Comparison of ENCODE assay signal across 14 mouse cellular contexts in the genomic region with DNA sequence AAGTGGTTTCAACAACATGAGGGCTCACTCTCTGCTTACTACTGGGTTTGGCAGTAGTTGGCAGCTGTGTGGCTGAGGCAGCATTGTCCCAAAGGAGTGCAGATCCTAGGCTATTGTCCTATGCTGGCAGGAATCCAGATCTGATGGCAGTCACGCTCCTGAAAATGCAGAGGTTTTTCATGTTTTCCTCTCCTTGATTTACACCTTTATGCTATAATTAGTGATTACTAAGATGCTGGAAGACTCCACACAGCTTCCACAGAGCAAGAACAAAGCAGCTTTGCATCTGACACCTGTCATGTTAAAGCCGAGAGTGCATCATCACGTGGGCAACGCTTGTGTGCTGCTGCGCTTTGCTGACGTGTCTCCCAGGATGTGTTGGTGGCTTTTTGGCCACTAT.
DNase-seq lines count a peak whose midpoint lies in the region; ATAC-seq lines count a peak whose summit lies in the region.
"Had no signal": no experiment of that assay in that cellular context is flagged by ENCODE, and none has a peak within 500 bp of the region (broad histone marks: within the 10 kb centered on the region; RNA-seq: fewer than 3 reads in every experiment).

No protein-coding gene starts in this region.

- H3K9ac ChIP-seq in kidney, embryonic 15.5 days = no peak overlapping the region
- H3K9ac ChIP-seq in forebrain, embryonic 16.5 days (replicated peaks; ENCODE audit: low read depth, low read length) = no peak overlapping the region
- H3K9ac ChIP-seq in intestine, embryonic 16.5 days (ENCODE audit: low read depth, low read length) = no peak overlapping the region
- H3K9ac ChIP-seq: limb, embryonic 15.5 days had no signal

- no peaks in the 10 kb centered on the region for H3K27me3 ChIP-seq in kidney, embryonic 15.5 days
- H3K27me3 ChIP-seq in forebrain, embryonic 16.5 days (replicated peaks; ENCODE audit: control insufficient read depth, insufficient read depth, low read length) = no peaks in the 10 kb centered on the region
- H3K27me3 ChIP-seq in intestine, embryonic 16.5 days (replicated peaks; ENCODE audit: control insufficient read depth, insufficient read depth, low read length) = no peaks in the 10 kb centered on the region
- H3K27me3 ChIP-seq: limb, embryonic 15.5 days had no signal

- ATAC-seq in kidney, embryonic 15.5 days (replicated peaks; ENCODE audit: low FRiP score) = no peak
- peak; percentile 45 for ATAC-seq in forebrain, embryonic 16.5 days
- no peak for ATAC-seq in intestine, embryonic 16.5 days

- H3K4me3 ChIP-seq in kidney, embryonic 15.5 days (replicated peaks) = no peak overlapping the region
- H3K4me3 ChIP-seq in forebrain, embryonic 16.5 days (replicated peaks; ENCODE audit: low read length) = no peak overlapping the region
- H3K4me3 ChIP-seq in intestine, embryonic 16.5 days (ENCODE audit: low read length) = no peak overlapping the region
- H3K4me3 ChIP-seq: limb, embryonic 15.5 days had no signal

- 77% methylated on average over 6 of the region's 6 CpGs for WGBS in kidney, embryonic 15.5 days
- WGBS in forebrain, embryonic 16.5 days = 27% methylated on average over 6 of the region's 6 CpGs
- WGBS in intestine, embryonic 16.5 days = 83% methylated on average over 6 of the region's 6 CpGs

- H3K27ac ChIP-seq in kidney, embryonic 15.5 days = no peak overlapping the region
- peak overlapping the region; percentile 54 for H3K27ac ChIP-seq in forebrain, embryonic 16.5 days (ENCODE audit: low read length)
- no peak overlapping the region for H3K27ac ChIP-seq in intestine, embryonic 16.5 days (ENCODE audit: low read length)
- H3K27ac ChIP-seq: kidney, postnatal 0 days; limb, embryonic 15.5 days; macrophage had no signal

- no peaks in the 10 kb centered on the region for H3K36me3 ChIP-seq in kidney, embryonic 15.5 days
- H3K36me3 ChIP-seq in forebrain, embryonic 16.5 days (ENCODE audit: control insufficient read depth, insufficient read depth) = no peaks in the 10 kb centered on the region
- H3K36me3 ChIP-seq in intestine, embryonic 16.5 days (ENCODE audit: control insufficient read depth, insufficient read depth, low read length) = no peaks in the 10 kb centered on the region
- H3K36me3 ChIP-seq: limb, embryonic 15.5 days had no signal

- no peaks in the 10 kb centered on the region for H3K9me3 ChIP-seq in kidney, embryonic 15.5 days (replicated peaks)
- H3K9me3 ChIP-seq in forebrain, embryonic 16.5 days (ENCODE audit: control insufficient read depth, low read length) = no peaks in the 10 kb centered on the region
- no peaks in the 10 kb centered on the region for H3K9me3 ChIP-seq in intestine, embryonic 16.5 days (ENCODE audit: control insufficient read depth, low read length)
- H3K9me3 ChIP-seq: limb, embryonic 15.5 days had no signal

- peak; percentile 38 for DNase-seq in kidney, postnatal 14 days
- peak; percentile 63 for DNase-seq in thymus, postnatal 0 days (ENCODE audit: low spot score)
- DNase-seq in thymus, postnatal 4 days = no peak
- DNase-seq in testis, postnatal 10 days (ENCODE audit: low spot score) = no peak
- DNase-seq: adrenal gland, postnatal 14 days; embryo, embryonic 11 days; lung, adult 18-20 months; right cerebral cortex, postnatal 25 days had no signal

- H3K4me2 ChIP-seq in kidney, embryonic 15.5 days = no peak overlapping the region
- H3K4me2 ChIP-seq in forebrain, embryonic 16.5 days (ENCODE audit: low read length) = peak overlapping the region; percentile 6; the same call in 1 of the 2 replicates
- H3K4me2 ChIP-seq in intestine, embryonic 16.5 days (ENCODE audit: low read depth, low read length) = no peak overlapping the region
- H3K4me2 ChIP-seq: limb, embryonic 15.5 days had no signal

- peaks cover 45% of the 10 kb centered on the region for H3K4me1 ChIP-seq in kidney, embryonic 15.5 days
- peaks cover 36% of the 10 kb centered on the region for H3K4me1 ChIP-seq in forebrain, embryonic 16.5 days (replicated peaks; ENCODE audit: control insufficient read depth, insufficient read depth, low read length)
- peaks cover 11% of the 10 kb centered on the region; the same call in 1 of the 2 replicates for H3K4me1 ChIP-seq in intestine, embryonic 16.5 days (ENCODE audit: control insufficient read depth, insufficient read depth, low read length)

Comparison
In these comparisons a context has a peak if more than half of its experiments do, and no peak if none do; other contexts are left out.
1. DNase-seq: peak in kidney, postnatal 14 days (single experiment) and thymus, postnatal 0 days (single experiment); none in thymus, postnatal 4 days (single experiment) and testis, postnatal 10 days (single experiment).